Mouse (Mus musculus) gastrocnemius, postnatal 25 days (tissue): ENCODE data around the gene Obp2a. TPM values are rescaled to one million over a fixed set of nuclear protein-coding genes. Genes with fewer than 3 reads are reported as not detected.
A peak's percentile ranks its signal among the peaks of the same experiment; 100 is the strongest.
"Not testable (repeated sequence)": the region's sequence is repeated elsewhere in the genome, so short reads cannot be mapped to it uniquely, and the experiment has no call there.

Experiments used
- DNase-seq: peaks from one replicate; pipeline ENCODE4 v3.0.0; 2022
- long read RNA-seq, 2 experiments: library from polyadenylated mRNA; stranded (forward); transcript quantifications; one replicate each; pipeline ENCODE4 v2.0.0; 2021
- total RNA-seq, 2 experiments: library from RNA; stranded (reverse); gene quantifications; 1 replicate in 1 of 2; 2 replicates in 1 of 2; pipeline ENCODE4 v1.2.3; 2021

Gene Obp2a
- not detected for total RNA-seq
- long read RNA-seq, experiment 1, result 0 reads
- long read RNA-seq, experiment 2, result 0 reads

DNA sequence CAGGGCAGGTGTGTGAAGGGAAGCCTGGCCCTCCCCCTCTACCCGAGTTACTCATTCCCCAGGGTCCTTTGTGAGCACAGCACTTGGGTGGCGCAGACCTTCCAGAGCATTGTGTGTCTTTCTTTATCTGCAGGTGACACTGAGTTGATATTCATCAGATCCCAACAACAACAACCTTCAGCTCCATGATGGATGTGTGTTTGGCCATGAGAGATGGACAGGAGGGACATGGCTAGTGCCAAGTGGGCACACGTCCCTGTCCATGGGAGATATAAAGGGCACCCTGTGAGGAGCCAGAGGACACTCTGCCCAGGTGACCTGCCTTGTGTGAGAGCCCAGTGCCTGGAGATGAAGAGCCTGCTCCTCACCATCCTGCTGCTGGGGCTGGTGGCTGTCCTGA is at the start of gene Obp2a:
Gene Obp2a (plus strand): TSS at position 301 of the 400 bp plus-strand sequence.
- not testable (repeated sequence) for DNase-seq

DNA sequence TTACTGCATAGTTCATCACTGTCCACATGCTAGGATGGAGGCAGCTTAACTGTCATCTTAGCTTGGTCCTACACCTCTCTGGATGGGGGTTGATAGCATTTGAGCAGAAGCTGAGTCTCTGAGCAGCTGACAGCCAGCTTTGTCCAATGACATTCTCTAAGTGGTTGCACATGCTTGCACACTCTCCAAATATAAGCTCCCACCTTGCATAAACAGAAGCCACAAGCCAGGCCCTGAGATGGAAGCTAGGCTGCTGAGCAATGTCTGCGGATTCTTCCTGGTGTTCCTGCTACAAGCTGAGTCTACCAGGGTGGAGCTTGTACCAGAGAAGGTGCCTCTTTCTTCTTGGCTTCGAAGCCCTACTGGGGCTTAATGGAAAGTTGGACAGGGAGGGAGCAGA is 46.9 kb upstream of the Obp2a start, which contains the start of gene Lcn8:
Gene Lcn8 (plus strand): TSS at position 219 of the 400 bp plus-strand sequence.
- DNase-seq, result no peak

DNA sequence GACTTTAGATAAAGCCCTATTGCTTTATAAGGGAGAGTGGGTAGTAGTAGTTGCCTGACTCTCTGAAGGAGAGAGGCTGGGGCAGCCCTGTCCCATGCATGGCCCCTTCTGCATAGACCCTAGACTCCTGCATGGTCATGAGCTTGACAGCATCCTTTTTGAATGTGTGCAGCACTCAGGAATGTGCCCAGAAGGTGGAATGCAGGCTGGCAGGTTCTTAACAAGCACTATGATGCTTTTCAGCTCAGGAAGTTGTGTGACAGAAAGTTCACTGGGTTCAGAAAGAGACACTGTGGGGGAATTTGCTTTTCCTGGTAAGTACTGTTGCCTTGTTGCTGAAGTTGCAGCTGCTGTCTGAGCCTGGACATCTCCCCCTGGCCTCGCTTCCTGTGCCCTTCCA is 45.3 kb upstream of the Obp2a start:
- DNase-seq, result no peak

DNA sequence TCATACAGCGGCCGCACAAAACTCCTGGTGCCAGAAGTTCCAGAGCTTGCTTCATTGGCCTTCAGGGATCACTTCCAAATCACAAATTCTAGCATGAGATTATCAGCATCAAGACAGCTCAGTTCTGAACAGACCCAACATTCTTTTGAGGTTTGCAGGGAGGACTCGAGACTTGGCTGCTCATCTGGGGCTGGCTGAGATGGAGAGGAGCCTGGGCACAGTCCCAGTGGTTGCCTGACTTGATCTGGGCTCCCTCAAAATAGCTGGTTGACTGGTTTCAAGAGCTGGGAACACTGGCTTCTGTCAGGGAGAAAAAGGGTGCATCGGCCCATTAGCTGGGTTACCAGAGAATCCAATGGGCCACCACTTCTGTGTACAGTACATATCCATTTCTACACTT is 43.2 kb upstream of the Obp2a start:
- DNase-seq, result peak; percentile 48

DNA sequence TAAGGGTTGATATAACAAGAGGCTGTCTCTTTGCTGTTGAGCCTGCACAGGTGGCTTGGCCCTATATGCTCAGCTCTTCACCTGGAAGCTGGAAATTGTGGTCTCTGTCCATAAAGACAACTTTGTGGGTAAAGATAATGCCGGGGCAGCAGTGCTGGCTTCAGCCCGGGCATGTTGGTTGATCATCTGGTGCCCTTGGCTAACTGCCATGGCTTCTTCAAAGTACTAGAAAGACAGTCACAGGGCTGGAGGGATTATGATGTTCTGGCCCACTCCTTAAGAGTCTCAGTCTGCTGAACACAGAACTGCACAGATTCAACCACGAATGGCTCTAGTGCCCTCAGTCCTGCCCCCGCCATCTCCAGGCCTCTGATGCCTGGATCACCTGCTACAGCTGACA is 42.6 kb upstream of the Obp2a start:
- no peak for DNase-seq

DNA sequence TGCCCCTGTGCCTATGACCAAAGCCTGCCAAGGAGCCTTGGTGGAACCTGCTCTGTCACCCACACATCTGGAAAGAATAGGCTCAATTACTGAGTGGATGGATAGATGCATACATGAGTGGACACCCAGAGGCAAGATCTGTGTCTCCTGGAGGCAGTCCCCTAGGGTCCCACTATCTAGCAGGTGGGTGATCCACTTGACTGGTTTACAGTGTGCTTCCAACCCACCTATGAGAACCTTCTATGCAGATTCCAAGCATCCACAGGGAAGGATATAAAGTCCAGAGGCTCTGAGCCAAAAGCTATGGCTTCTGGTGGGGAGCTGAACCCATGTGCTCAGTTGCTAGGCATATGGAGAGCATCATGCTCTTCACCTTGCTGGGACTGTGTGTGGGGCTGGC is 42.2 kb upstream of the Obp2a start, which contains the start of gene Lcn5:
Gene Lcn5 (plus strand): TSS at position 301 of the 400 bp plus-strand sequence.
- DNase-seq, result no peak

DNA sequence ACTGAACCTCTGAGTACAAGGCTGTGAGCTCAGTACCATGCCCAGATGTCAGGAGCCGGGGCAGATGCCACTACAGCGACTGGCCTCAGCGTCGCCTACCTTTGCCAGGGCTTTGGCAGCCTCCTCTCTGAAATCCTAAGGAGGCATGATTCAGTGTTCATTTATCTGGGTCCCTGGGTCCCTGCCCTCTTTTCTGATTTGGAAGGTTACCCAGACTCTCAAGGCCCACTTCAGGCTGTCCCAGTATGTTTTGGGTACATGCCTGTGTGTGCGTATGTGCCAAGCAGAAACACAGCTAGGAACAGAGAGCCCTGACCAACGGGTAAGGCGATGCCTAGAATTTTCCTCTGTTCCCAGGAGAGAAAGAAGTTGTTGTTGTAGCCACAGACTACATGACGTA is 39.6 kb upstream of the Obp2a start:
- DNase-seq, result no peak

DNA sequence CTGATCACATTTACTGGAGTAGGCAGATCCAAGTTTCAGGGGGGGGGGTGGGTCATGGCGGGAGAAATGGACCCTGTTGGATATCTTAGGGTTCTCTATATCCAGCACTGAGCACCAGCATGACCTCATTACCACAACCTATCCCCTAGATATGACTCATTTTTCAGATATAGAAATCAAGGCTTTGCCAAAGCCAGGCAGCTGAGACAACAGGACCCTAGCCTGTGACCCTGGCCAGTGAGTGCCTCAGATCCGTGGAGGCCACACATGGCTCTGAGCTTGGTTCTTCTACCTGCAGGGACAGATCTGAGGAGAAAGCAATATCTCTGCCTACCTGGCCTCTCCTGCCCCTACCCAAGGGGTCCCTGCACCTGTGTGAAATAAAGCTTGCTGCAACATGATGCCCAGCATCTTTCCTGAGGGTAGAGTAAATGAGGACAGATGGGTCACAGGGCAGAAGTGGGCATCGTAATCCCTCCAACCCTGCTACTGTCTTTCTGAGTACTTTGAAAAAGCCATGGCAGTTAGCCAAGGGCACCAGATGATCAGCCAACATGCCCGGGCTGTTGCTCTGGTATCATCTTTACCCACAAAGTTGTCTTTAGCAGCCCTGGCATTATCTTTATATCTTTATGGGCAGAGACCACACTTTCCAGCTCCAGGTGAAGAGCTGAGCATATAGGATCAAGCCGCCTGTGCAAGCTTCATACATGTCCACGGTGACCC is 38.4 kb upstream of the Obp2a start:
- DNase-seq, result no peak

DNA sequence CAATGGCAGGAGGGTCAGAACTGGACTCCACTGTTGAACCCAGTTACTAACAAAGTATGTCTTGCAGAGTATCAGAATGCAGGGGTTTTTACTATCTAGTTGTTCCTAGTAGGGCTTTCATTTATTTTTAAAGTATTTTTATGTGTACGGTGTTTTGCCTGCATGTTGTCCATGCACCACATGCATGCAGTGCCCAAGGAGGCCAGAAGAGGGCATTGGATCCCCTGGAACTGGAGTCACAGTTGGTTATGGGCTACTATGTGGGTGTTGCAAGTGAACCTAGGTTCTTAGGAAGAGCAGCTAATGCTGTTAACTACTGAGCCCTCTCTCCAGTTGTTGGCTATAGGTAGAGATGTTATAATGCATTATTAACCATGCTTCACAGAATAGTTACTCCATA is 36.3 kb upstream of the Obp2a start:
- no peak for DNase-seq

DNA sequence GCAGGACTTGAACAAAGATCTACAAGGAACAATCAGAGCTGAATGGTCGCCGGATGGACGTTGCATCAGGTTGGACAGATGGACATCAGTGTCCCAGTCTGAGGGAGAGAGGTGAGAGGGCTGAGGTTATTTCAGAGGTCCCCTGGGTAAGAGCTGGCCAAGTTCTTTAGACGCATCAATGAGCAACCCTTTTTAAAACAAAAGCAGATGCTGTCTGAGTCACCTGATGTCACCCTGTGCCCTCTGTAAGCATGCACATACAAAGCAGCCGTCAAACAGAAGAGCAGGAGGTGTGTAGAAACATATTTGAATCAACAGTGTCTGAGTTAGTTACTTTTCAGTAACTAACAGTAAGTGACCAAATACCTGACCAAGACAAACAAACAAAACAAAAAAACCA is 35.7 kb upstream of the Obp2a start:
- no peak for DNase-seq

DNA sequence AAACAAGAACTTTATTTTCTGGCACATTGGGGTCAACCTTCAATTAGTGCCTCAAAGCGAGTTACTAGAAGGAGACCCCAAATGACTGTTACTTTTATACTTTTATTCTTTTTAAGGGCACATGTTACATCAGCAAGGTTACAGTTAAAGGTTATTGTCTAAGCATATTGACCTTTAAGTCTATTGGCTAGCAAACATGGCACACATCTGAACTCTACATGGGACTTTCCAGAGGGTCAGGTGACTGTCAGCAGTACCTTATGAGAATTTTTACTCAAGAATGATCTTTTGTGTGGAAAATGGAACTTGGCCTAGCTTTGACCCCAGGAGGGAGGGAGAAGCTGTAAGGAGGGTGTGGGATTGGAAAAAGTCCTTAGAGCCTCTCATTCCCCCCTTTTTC is 33.3 kb upstream of the Obp2a start:
- no peak for DNase-seq

DNA sequence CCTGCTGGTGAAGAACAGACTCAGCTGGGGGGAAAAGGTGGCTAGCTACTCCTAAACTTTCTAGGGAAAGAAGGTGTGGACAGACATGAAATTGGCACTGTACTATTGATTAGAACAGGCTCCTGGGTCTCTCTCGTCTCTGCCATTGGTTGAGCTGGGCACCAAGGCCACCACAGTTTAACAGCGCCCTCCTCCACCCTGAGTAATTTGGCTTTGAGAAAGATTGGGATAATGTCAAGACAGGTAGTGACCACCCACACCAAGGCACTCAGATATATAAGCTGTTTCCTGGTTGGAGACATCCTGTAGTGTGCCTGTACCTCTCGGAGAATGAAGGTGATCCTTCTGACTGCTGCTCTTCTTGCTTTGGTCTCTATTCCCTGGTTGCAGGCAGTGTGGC is 23.4 kb upstream of the Obp2a start, which contains the start of gene Lcn6:
Gene Lcn6 (plus strand): TSS at position 301 of the 400 bp plus-strand sequence.
- DNase-seq, result no peak

DNA sequence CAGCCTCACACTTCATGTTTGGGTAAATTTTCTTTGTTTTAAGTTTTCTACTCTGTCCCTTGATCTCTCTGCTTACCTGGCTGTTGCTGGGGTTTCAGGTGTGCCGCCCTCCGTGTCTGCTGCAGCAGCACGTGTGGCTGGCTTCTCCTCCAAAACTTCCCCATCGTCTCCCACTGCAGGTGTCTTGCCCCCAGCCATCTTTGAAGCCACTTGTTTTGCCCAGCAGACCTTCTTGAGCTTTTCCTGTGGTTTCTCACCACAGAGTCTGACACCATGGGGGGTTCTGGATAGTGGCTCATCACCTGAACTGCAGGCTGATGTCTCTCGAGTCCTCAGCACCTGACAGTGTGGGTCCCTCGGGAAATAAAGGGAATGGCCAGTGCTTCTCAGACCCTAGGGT is 20.3 kb upstream of the Obp2a start:
- DNase-seq, result no peak

DNA sequence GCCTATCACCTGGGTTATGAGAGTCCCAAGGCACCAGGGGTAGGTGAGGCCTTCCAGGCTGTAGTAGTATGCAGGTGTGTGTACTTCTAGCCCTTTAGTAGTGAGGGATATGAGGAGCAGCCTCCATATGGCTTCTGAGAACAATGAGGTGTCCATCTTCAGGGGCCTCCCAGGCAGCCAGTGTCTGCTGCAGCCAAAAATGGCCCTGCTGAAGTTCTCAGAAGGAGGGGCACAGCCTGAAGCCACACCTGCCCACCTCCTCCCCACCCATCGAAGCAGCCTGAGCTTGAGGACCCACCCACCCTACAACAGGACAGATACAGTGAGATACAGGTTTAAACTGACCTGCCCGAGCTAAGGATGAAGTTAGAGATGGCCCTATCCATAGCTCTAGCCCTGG is 17.4 kb upstream of the Obp2a start, which contains the start of gene Lcn10:
Gene Lcn10 (plus strand): TSS at position 301 of the 400 bp plus-strand sequence.
- DNase-seq, result no peak

DNA sequence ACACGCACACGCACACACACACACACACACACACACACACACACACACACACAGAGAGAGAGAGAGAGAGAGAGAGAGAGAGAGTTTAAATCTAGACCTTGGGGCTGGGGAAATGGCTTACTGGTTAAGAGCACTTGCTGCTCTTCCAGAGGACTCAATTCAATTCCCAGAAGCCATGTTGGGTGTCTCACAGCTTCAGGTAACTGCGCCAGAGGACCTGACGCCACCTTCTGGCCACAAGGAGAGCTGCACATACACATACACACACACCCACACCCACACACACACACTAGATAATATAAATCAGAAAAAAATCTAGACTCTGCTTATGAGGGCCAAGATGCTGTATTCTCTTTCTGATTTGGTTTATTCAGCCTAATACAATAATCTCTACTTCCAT is 12.9 kb upstream of the Obp2a start:
- DNase-seq, result no peak

DNA sequence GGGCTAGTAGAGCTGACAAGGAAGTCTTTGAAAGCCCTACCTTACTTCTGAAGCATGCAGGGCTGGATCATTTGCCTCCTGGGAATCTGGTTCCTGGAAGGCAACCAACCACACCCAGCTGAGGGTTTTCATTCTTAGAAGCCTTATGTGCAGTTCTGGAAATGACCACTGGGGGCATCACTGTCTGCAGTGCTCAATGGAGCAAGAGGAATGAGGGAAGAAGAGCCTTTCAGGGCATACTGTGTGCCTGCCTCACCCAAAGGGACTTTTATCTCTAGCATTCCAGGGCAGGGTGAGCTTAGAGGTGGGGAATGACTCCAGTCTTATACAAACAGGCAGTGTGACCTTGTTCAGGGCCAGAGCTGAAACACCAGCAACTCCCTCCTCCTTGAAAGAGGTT is 5.2 kb upstream of the Obp2a start:
- peak; percentile 21 for DNase-seq

DNA sequence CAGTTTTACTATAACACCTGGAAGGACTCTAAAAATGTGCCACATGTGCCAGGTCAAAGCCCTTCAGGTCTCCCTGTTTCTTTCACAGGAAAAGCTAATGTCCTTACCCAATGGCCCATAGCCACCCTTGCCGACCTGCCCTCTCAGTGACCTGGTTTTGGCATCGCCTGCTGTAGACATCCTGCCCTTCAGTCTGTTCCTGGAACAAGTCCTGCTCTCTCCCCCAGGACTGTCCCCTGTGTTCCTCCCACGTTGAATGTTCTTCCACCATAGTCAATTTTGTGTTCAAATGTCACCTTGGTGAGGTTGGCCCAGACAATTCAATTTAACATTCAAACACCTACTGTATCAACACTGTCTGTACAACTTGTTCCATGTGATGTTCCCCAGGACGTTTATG is 2.9 kb upstream of the Obp2a start:
- DNase-seq, result no peak

DNA sequence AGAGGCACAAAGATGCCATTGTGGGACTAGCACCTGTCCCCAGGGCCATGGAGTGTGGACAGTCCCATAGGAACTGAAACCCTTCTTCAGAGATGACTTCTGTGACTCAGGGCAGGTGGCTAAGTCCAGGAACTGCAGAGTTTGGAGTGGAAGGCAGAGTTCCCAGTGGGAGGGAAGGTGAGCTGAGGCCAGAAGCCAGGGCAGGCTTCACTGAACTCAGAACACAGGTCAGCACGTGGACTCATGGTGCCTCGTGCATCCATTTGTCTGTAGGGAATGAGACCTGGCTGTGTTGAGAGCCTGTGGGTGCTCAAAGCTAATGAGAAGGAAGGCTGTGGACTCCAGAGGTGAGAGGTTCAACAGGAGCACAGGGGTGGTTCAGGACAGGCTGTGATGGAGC is 1.1 kb upstream of the Obp2a start:
- no peak for DNase-seq

DNA sequence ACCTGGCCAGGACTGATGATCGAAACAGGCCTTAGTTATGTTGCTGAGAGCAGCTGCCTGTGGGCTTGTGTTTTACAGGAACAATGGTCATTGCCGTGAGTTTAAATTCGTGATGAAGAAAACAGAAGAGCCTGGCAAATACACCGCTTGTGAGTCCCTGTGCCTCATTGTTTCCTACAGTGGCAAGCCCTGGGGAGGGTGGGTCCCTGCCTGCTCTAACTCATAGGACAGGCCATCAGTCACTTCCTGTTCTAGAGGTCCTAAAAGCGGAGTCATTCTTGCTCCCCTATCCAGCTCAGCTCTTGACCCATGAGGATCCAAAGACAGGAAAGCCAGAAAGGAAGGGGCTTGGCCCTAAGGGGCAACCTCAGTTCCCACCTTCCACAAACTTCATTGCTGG is 1.2 kb downstream of the Obp2a start:
- no peak for DNase-seq

DNA sequence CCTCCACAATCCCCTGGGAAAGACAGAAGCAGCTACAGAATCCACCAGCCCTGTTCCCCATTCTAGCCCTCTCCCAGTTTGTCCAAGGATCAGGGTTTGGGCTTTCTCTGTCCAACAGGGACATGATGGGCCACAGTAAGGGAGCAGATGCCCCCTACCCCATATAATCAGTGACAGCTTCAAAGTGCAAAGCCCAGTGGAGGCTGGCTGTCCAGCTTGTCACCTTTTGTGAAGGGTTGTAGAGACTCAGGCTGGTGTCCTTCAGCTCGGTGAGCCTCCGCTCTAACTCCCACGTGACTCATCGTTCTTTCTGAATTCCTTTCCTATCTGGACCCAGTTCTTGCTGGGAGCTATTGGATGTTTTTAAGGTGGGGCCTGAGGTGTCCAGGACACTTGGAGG is 3.9 kb downstream of the Obp2a start:
- no peak for DNase-seq

DNA sequence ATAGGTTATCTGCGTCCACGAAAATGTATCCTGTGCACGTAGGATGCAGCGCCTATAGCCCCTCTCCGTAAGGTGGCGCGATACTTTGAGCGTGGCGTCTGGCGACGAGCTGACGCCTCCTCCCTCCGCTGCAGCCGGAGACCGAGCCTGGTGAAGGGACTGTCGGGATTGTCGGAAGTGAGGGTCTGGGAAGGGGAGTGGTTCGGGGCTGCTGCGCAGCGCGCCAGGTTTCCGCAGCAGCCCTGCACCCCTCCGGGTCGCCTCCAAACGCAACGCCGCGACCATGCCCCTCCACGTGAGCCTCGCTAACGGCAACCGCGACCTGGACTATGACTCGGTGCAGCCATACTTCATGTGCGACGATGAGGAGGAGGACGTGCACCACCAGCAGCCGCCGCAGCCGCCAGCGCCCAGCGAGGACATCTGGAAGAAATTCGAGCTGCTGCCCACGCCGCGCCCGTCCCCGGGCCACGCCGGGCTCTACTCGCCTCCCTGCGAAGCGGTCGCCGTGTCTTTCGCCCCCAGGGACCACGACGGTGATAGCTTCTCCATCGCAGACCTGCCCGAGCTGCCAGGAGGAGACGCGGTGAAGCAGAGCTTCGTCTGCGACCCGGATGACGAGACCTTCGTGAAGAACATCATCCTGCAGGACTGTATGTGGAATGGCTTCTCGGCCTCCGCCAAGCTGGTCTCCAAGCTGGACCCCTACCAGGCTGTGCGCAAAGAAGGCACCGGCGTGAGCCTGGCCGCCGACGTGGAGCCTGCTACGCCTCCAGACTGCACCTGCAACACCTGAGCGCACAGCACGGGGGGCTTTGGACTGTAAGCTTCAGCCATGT is 7.0 kb downstream of the Obp2a start, which contains the start of gene Bmyc:
Gene Bmyc (plus strand): TSS at position 97 of the 839 bp plus-strand sequence.
- DNase-seq, result peak; percentile 78

DNA sequence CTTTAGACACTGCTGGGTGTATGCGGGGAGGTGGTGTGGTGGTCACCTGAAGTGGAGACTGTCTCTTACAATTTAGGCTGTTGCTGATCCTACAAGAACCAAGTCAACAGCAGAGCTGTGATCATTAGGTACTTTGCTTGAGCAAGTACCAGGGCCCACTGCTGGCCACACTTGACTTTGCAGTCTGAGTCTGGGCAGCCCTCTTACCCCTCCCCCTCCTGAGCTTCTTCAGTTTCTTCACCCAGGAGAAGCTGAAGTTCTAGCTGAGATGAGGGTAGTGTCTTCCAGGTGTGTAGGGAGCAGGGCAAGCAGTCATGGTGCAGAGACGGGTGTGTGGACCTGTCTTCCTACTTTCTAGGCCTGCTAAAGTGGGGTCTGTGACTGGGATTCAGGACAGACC is 8.3 kb downstream of the Obp2a start:
- peak; percentile 42 for DNase-seq

DNA sequence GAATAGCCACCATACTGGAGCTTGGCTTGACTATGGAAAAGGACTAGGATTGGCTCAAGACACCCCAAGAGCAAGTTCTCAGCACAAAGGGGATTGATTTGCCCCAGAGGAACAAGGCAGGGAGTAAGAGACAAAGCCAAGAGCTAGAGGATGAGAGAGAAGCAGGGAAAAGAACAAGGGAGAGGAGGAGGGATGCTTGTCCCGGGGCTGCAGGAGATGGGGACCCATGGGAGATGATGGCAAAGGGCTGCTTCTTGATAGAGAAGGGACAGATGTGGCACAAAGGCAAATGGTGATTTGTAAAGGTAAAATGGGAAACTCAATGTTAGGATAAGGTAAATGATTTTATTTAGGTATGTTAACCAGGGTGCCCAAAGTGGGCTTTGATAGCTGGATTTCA is 9.2 kb downstream of the Obp2a start:
- not testable (repeated sequence) for DNase-seq
